Comparison of ENCODE assay signal across 2 mouse cellular contexts in the genomic region with DNA sequence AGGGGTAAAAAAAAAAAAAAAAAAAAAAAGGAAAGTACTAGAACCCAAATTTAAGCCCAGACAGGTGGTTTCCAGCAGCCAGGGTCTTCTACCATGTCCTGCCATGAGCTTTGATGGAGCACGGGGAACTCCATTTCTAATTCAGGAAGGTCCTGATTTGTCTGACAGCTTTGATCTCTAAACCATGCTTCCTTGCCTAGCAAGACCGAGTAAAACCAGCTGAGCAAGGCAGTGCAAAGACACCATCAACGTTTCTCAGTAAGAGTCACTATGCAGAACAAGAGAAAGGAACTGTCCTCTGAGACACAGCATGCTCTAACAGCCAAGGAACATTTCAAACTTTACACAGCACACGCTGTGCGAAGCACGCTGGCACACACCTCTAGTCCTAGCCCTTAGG.
TF ChIP-seq lines count a peak whose summit lies in the region.

No protein-coding gene starts in this region.

TF ChIP-seq in C2C12, 6 proteins besides CTCF, POLR2A, EP300 and RAD21:
- TF ChIP-seq USF1 (IDR thresholded peaks at IDR 0.05; ENCODE audit: low read depth) (no peak), CEBPB (IDR thresholded peaks at IDR 0.05; ENCODE audit: low read depth) (no peak), MAX (IDR thresholded peaks at IDR 0.05) (no peak), MYOG (IDR thresholded peaks at IDR 0.05; ENCODE audit: control insufficient read depth, extremely low read depth, insufficient read length) (no peak), FOSL1 (IDR thresholded peaks at IDR 0.05; ENCODE audit: insufficient read depth, low read length, poor library complexity, severe bottlenecking) (no peak), MYOD1 (IDR thresholded peaks at IDR 0.05; ENCODE audit: control insufficient read depth, insufficient read length, low read depth) (no peak)

TF ChIP-seq in CH12.LX, 34 proteins besides CTCF, POLR2A, EP300 and RAD21:
- TF ChIP-seq USF1 (IDR thresholded peaks at IDR 0.05; ENCODE audit: low read depth, low read length) (no peak), ETS1 (conservative IDR thresholded peaks at IDR 0.05; ENCODE audit: low read depth, low read length) (peak; percentile 93), ELF1 (IDR thresholded peaks at IDR 0.05; ENCODE audit: low read depth, low read length) (no peak), CHD1 (IDR thresholded peaks at IDR 0.05; ENCODE audit: low read depth, low read length) (no peak), TCF12 (IDR thresholded peaks at IDR 0.05; ENCODE audit: low read depth, low read length) (peak; percentile 81), ZC3H11A (IDR thresholded peaks at IDR 0.05; ENCODE audit: low read depth, low read length) (no peak), MYC (IDR thresholded peaks at IDR 0.05; ENCODE audit: low read depth, low read length) (peak; percentile 84), ZMIZ1 (IDR thresholded peaks at IDR 0.05; ENCODE audit: low read depth, low read length) (no peak), TBP (conservative IDR thresholded peaks at IDR 0.05; ENCODE audit: low read depth, low read length) (no peak), NRF1 (IDR thresholded peaks at IDR 0.05; ENCODE audit: low read depth, low read length) (no peak), MAFK (IDR thresholded peaks at IDR 0.05; ENCODE audit: insufficient replicate concordance, low read length) (no peak), PAX5 (IDR thresholded peaks at IDR 0.05; ENCODE audit: low read length) (no peak), ZKSCAN1 (IDR thresholded peaks at IDR 0.05; ENCODE audit: borderline replicate concordance, low read depth, low read length) (no peak), ZNF384 (IDR thresholded peaks at IDR 0.05; ENCODE audit: low read depth, low read length) (peak; percentile 98), JUN (IDR thresholded peaks at IDR 0.05; ENCODE audit: insufficient read depth, low read depth, low read length) (no peak), NELFE (IDR thresholded peaks at IDR 0.05; ENCODE audit: low read depth, low read length) (no peak), KAT2A (IDR thresholded peaks at IDR 0.05; ENCODE audit: insufficient replicate concordance, low read length) (no peak), RCOR1 (conservative IDR thresholded peaks at IDR 0.05; ENCODE audit: low read depth, low read length) (peak; percentile 24; the same call in 1 of the 2 replicates), SMC3 (IDR thresholded peaks at IDR 0.05; ENCODE audit: low read depth, low read length) (no peak; the same call in 1 of the 2 replicates), GABPA (IDR thresholded peaks at IDR 0.05; ENCODE audit: insufficient replicate concordance, low read depth, low read length) (no peak), E2F4 (IDR thresholded peaks at IDR 0.05; ENCODE audit: insufficient replicate concordance, low read depth, low read length) (no peak), CHD2 (IDR thresholded peaks at IDR 0.05; ENCODE audit: low read length) (no peak), MAX (IDR thresholded peaks at IDR 0.05; ENCODE audit: low read length) (peak; percentile 72; the same call in 1 of the 2 replicates), POLR2AphosphoS2 (IDR thresholded peaks at IDR 0.05; ENCODE audit: low read depth, low read length) (no peak), HCFC1 (IDR thresholded peaks at IDR 0.05; ENCODE audit: low read depth, low read length) (no peak), MAZ (IDR thresholded peaks at IDR 0.05; ENCODE audit: low read depth, low read length) (no peak), MXI1 (IDR thresholded peaks at IDR 0.05; ENCODE audit: low read depth, low read length) (peak; percentile 47; the same call in 1 of the 2 replicates), JUND (conservative IDR thresholded peaks at IDR 0.05; ENCODE audit: low read depth, low read length) (no peak), SIN3A (IDR thresholded peaks at IDR 0.05; ENCODE audit: low read length) (peak; percentile 79), MEF2A (IDR thresholded peaks at IDR 0.05; ENCODE audit: borderline replicate concordance, low read depth, low read length) (peak; percentile 98), UBTF (IDR thresholded peaks at IDR 0.05; ENCODE audit: low read depth, low read length) (no peak), BHLHE40 (IDR thresholded peaks at IDR 0.05; ENCODE audit: low read depth, low read length) (peak; percentile 61), USF2 (conservative IDR thresholded peaks at IDR 0.05; ENCODE audit: low read depth, low read length) (no peak), IRF4 (IDR thresholded peaks at IDR 0.05; ENCODE audit: low read depth, low read length) (peak; percentile 74)
